Comparison of ENCODE assay signal across 21 mouse cellular contexts in the genomic region with DNA sequence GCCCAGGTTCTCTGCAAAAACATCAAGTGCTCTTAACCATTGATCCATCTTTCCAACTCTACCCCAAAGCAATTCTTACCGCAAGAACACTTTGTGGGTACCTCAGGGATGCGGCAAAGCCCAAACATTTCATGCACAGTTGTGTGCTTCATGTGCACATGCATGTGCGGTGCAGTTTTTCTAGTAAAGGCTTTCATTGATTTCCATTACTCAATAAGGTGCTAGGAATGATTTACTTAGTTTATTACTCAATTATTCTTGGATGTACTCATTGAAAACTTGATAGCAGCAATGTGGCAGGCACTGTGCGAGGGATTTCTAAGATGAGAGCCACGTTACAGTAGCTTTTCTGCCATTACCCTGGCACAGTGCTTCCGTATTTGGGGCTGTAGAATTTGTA. TPM values are rescaled to one million over a fixed set of nuclear protein-coding genes. Genes with fewer than 3 reads are reported as not detected.
A peak's percentile ranks its signal among the peaks of the same experiment; 100 is the strongest.
DNase-seq lines count a peak whose midpoint lies in the region; ATAC-seq and TF ChIP-seq lines count a peak whose summit lies in the region.
"Had no signal": no experiment of that assay in that cellular context is flagged by ENCODE, and none has a peak within 500 bp of the region (broad histone marks: within the 10 kb centered on the region; RNA-seq: fewer than 3 reads in every experiment).

No protein-coding gene starts in this region.

- H3K79me2 ChIP-seq in liver, adult 2 months (ENCODE audit: control insufficient read depth, insufficient read depth, low read length), result no peaks in the 10 kb centered on the region

- H3K27me3 ChIP-seq in liver, adult 2 months (ENCODE audit: control insufficient read depth, insufficient read depth, low read length), result peaks cover 2% of the 10 kb centered on the region; the same call in 1 of the 2 replicates
- no peaks in the 10 kb centered on the region for H3K27me3 ChIP-seq in liver, embryonic 12.5 days (replicated peaks)
- H3K27me3 ChIP-seq: CH12.LX had no signal

- no peak overlapping the region for H3K4me2 ChIP-seq in liver, embryonic 12.5 days

- no peak for TF ChIP-seq POLR2A in liver, adult 2 months (IDR thresholded peaks at IDR 0.05; ENCODE audit: extremely low read depth, insufficient read depth, low read length)

- H3K9ac ChIP-seq in liver, adult 2 months (ENCODE audit: low read depth, low read length), result no peak overlapping the region
- H3K9ac ChIP-seq in liver, embryonic 12.5 days, result no peak overlapping the region

- H3K36me3 ChIP-seq in liver, adult 2 months (ENCODE audit: control insufficient read depth, insufficient read depth, low read length), result no peaks in the 10 kb centered on the region
- H3K36me3 ChIP-seq in liver, embryonic 12.5 days, result no peaks in the 10 kb centered on the region
- H3K36me3 ChIP-seq: G1E had no signal

- TF ChIP-seq CTCF in liver, adult 2 months (IDR thresholded peaks at IDR 0.05; ENCODE audit: low read depth, low read length), result no peak

- no peaks in the 10 kb centered on the region for H3K9me3 ChIP-seq in liver, embryonic 12.5 days (replicated peaks)
- H3K9me3 ChIP-seq: G1E had no signal

- ATAC-seq in liver, embryonic 12.5 days, result no peak
- ATAC-seq: activated CD4-positive, CD25-positive, alpha-beta regulatory T cell, adult 4 months; CD4-positive, CD25-positive, alpha-beta regulatory T cell, adult 4 months; Patski had no signal

- H3K27ac ChIP-seq in liver, adult 2 months (replicated peaks; ENCODE audit: insufficient read depth, low read depth, low read length), result no peak overlapping the region
- no peak overlapping the region for H3K27ac ChIP-seq in liver, embryonic 12.5 days

- no peak overlapping the region for H3K4me3 ChIP-seq in liver, adult 2 months (ENCODE audit: insufficient read depth, low read depth, low read length)
- no peak overlapping the region for H3K4me3 ChIP-seq in liver, embryonic 12.5 days

- peak; percentile 61 for DNase-seq in heart, adult 11 months
- no peak for DNase-seq in heart, adult 9 months (ENCODE audit: low spot score in 2 of 2)
- DNase-seq in liver, adult 2 months (ENCODE audit: extremely low read depth, low read depth, low spot score), result peak; percentile 60
- DNase-seq: adrenal gland, adult 2 months; adrenal gland, adult 8-10 months; adrenal gland, postnatal 10 days; adrenal gland, postnatal 14 days; adrenal gland, postnatal 25 days; adrenal gland, postnatal 36 days; B cell, adult 2 months; cerebellum, adult 11 months; cerebellum, adult 11-12 months; cerebellum, adult 18-20 months had no signal

- WGBS in liver, adult 2 months, result 57% methylated on average over 6 of the region's 6 CpGs
- WGBS in liver, embryonic 12.5 days (ENCODE audit: insufficient replicate concordance), result 73% methylated on average over 6 of the region's 6 CpGs

- 0 out of 2 replicates have a peak, but pooled peaks cover 1% of the 10 kb centered on the region for H3K4me1 ChIP-seq in liver, adult 2 months (ENCODE audit: control insufficient read depth, insufficient read depth, low read length)
- H3K4me1 ChIP-seq in liver, embryonic 12.5 days, result no peaks in the 10 kb centered on the region

RNA-seq across cellular contexts. Expression of gene Npy, which starts 48.6 kb away (rescaled TPM):
- 0.81 TPM in 1 of 2 replicates, not detected in the other for total RNA-seq in liver, adult 2 months (2014; rRNA removed)
- polyA plus RNA-seq in liver, adult 2 months (2012; rRNA removed), result not detected in 2 replicates
- 0.24 and 0.33 TPM in 2 replicates for polyA plus RNA-seq in liver, embryonic 12.5 days (2016; fragmentation: Nextera tagmentation; extraction: Ambion mirVana)
- total RNA-seq: CH12.LX, G1E, MEL had no signal
- polyA plus RNA-seq: activated CD4-positive, CD25-positive, alpha-beta regulatory T cell, adult 4 months; C2C12; Patski had no signal

Comparison
In these comparisons a context has a peak if more than half of its experiments do, and no peak if none do; other contexts are left out.
1. DNase-seq: peak in heart, adult 11 months (single experiment) and liver, adult 2 months (single experiment); none in heart, adult 9 months (0 of 2).